Mouse (Mus musculus): ENCODE measurements at regions not wholly inside any gene's neighbourhood (a gene's known extent, or its start where the extent isn't known, plus 50 kb on each side); places are given as distances from the start of the nearest gene placed in this dataset.
"Not testable (repeated sequence)": the region's sequence is repeated elsewhere in the genome, so short reads cannot be mapped to it uniquely, and the experiment has no call there.

GRCm38 (mm10) chr8:97252232-97252631 lies 1363.9 kb upstream of the Got2 start:
- DNase-seq (ENCODE audit: low read depth, low spot score) = no peak

- no peak for DNase-seq (ENCODE audit: low read depth, low spot score)
Observed at GRCm38 (mm10) chr8:97251458-97251865, 1363.1 kb upstream of the Got2 start.

- DNase-seq (ENCODE audit: low read depth, low spot score) = no peak
Observed at GRCm38 (mm10) chr8:97234551-97235107, 1346.3 kb upstream of the Got2 start.

GRCm38 (mm10) chr8:97232619-97233376 lies 1344.5 kb upstream of the Got2 start:
- DNase-seq (ENCODE audit: low read depth, low spot score) = no peak

- no peak for DNase-seq (ENCODE audit: low read depth, low spot score)
Observed at GRCm38 (mm10) chr8:97231652-97232051, 1343.3 kb upstream of the Got2 start.

GRCm38 (mm10) chr8:97191806-97192205 lies 1303.5 kb upstream of the Got2 start:
- DNase-seq (ENCODE audit: low read depth, low spot score) = no peak

- DNase-seq (ENCODE audit: low read depth, low spot score) = not testable (repeated sequence)
Observed at GRCm38 (mm10) chr8:97183831-97184230, 1295.5 kb upstream of the Got2 start.

- peak; percentile 94 for DNase-seq (ENCODE audit: low read depth, low spot score)
Observed at GRCm38 (mm10) chr8:97182456-97182855, 1294.1 kb upstream of the Got2 start.
